Mouse (Mus musculus): ENCODE measurements around the gene Erc2.

The Erc2 gene

DNA sequence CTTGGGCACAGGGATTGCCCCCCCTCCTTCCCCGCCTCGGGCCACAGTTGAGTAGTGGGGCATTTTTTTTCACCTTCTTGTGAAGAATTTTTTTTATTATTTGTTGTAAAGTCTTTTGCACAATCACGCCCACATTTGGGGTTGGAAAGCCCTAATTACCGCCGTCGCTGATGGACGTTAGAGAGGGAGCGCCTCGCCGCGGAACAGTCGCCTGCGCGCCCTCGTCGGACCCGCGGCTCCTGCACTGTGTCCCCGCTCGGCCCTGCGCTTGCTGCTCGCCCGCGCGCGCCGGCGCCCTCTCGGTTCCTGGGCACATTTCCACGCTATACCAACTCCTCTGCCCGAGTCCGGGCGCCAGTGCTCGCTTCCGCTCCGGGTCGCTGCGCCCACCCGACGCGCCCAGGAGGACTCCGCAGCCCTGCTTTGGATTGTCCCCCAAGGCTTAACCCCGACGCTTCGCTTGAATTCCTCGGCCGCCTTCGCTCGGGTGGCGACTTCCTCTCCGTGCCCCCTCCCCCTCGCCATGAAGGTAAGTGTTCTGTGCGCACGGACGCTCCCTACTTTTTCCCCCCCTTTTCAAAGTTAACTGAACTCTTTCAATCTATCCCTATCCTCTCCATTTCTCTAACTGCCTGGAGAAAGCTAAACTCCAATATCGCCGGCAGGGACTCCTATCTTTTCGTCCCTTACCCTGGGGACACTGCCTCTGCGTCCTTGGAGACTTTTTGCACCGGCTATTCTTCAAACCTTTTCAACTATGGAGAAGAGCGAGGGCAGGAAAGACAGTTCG, 883.6 kb downstream of the Erc2 start:
- peak; percentile 53 for DNase-seq (ENCODE audit: low read depth, low spot score)

DNA sequence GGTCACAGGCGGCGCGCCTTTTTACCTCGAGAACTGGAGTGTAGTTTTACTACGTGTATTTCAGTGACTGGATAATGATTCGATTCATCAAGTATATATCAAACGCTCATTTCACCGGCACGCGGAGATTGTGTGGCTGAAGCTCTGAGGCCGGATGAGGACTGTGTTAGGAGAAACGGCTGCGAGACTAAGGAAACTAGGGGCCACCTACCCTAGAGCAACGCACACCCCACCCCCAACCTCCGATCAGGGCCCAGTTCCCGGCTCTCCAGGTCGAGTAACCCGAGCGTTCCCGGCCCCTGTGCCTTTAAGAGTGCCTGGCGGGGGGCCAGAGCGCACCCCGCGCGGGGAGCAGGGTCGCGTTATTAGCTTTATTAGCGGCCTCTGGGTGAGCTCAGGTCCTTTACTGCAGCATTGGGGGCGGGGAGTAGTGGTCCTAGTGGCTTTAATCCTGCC, 884.2 kb downstream of the Erc2 start:
- peak; percentile 37 for DNase-seq (ENCODE audit: low read depth, low spot score)

DNA sequence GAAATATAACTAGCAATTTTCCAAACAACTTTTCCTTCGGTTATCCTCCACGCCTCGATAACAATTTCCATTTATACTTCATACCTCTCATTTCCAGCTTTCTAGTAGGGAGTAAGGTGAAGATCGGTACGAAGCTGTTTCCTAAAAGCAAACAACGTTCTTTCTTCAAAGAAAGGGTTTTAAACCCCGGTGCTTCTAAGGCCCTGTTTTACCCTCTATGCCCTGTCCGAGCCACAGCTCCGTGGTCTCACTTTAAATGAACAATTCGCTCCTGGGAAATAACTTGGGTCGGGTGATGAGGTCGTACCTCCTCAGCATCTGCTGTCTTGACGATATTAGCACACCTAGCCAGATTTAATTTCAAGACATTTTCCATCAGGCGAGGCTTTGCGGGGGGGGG, 884.8 kb downstream of the Erc2 start:
- DNase-seq (ENCODE audit: low read depth, low spot score) = peak; percentile 36

DNA sequence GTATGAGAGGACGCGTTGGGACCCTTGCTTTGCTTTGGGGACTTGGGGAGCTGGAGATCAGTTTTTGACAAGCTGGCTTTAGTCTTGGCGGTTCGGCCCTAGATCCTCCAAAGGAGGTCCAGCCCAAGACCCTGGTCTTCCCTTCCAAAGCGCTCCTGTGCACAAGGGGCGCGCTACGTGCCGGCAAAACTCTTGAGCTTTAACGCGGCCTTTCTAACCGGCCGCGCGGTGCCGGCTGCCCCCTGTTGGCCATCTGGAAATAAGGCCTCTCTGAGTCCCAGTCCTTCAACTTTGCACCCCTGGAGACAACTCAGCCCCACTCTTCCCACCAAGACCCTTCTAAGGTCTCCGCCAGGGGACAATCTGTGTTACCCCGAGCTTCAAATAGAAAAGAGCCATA, 885.2 kb downstream of the Erc2 start:
- peak; percentile 86 for DNase-seq (ENCODE audit: low read depth, low spot score)

DNA sequence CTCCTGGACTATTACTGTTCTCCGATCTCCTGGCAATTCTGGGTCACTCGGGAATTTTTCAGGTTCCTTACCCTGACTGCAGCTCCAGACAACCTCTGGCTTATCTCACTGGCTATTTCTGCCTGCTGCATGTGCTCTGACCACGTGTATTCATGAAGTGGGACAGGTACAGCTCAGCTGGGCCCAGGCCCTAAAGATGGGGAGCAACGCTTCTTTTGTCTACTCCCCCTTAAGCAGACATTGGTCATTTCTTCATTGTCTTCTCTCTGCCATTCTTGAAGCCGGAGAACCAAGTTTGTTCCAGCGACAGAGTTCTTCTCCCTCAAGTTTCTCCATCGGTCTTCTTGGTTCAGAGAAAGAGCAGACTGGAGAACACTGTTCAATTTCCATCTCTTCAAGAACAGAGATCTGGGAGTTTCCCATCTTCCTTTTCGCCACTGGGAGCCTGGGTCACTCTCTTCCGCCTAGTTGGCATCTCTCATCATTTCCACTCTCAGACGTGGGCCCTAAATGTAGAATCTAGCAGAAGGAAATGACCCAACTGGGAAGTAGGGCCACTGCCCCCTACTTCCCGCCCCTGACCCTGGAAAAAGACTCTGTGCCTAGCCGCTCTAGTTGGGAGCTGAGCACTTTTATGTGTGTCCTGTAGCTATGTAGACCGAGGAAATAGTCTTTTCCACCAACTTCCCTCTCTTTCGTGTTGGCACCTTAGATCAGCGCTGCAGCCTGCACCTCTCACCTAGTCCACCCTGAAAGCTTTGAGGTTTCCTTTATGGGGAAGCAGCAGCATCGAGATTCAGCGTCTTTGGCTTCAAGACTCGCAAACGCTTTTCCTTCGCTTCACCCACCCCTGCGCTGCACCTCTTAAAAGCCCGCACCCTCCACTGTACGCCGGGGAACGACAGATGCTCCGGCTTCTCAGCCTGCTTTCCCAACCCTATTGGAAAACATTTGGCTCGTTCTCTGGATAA, 886.3 kb downstream of the Erc2 start:
- DNase-seq (ENCODE audit: low read depth, low spot score) = peak; percentile 28

DNA sequence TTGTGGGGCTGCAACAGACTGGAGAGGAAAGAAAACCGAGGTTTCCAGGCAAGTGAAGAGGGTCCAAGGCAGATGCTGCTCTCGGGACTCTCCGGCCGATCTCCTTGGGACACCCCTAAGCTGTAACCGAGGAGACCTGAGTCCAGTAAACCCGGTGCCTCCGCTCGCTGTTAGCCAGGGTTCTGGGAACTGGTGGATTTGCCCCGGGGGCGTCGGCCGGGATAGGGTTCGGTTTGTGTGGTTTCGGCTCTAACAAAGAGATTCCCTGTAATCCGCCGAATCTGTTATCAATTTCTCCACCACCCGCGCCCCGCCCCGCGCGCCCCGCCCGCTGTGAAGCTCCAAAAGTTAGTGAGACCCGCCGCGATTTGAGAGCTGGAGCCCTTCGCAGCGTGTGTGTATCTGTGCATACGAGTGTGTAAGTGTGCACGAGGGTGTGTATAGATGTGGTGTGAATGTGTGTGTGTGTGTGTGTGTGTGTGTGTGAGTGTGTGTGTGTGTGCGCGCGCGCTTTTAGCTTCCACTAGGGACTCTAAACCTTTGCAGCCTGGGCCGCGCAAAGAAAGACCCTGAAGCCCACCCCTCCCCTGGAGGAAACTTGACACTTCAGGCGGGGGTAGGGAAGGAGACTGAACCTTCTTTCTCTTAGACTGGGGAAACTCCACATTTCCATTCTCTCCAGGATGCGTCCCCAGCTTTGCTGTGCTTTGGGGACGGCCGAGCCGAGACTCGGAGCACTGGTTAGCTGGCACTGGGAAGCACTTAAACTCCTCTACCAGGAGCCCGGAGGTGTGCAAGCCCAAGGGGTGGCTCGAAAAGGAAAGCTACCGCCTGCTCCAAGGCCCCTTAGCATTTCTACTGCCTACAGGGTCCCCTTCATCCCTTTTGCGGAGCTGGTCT, 887.5 kb downstream of the Erc2 start:
- peak; percentile 46 for DNase-seq (ENCODE audit: low read depth, low spot score)

DNA sequence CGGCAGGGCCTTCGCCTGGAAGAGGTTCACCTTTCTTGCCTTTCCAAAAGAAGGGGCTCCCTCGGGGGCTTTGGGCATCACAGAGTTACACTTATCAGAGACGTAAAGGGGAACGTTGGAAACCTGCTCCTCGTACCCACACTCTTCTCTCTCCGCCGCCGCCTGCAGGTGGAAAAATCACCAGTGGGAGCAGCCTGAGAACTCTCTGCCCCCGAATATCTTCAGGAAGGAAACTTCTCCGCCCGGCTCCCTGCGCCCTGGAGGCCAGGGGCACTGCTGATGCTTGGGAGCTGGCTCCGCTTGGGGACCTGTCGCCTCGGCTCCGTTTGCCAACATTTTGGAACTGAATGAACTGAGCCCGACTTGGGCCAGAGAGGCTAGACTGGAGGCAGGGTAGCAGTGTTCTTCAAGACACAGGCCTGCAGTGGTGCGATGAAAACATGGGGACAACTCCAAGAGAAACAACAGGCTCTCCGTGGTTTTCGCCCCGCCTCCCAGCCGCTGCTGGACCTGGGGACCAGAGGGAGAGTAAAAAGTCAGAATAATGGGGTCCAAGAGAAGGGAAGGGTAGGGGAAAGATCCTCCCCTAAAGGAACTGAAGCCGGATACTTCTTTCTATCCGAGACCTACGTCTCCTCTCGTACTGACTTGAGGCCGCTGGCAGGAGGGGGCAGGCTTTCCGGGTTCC, 888.3 kb downstream of the Erc2 start:
- peak; percentile 50 for DNase-seq (ENCODE audit: low read depth, low spot score)

DNA sequence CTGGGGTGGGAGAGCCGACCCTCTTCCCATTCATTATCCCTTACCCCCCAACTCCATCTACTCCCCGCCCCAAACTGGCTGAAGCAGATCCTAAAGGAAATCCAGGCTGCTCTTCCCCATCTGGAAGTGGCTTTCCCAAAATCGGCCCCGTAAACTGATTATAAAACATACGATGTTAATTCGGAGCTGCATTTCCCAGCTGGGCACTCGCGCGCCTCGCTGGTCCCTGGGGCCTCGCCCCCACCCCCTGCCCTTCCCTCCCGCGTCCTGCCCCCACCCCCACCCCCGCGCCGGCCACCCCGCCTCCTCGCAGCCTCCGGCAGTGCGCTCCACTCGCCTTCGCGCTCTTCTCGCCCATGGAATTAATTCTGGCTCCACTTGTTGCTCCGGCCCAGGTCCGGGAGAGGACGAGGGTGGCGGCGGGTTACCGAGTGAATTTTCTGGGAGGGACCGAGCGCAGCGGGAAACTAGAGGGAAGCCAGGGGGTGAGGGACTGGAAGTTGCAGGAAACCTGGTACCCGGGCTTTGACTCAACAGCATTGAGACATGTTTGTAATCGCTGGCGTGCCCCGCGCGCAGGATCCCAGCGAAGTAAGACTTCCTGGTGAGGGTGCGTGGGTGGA, 888.9 kb downstream of the Erc2 start:
- peak; percentile 52 for DNase-seq (ENCODE audit: low read depth, low spot score)

DNA sequence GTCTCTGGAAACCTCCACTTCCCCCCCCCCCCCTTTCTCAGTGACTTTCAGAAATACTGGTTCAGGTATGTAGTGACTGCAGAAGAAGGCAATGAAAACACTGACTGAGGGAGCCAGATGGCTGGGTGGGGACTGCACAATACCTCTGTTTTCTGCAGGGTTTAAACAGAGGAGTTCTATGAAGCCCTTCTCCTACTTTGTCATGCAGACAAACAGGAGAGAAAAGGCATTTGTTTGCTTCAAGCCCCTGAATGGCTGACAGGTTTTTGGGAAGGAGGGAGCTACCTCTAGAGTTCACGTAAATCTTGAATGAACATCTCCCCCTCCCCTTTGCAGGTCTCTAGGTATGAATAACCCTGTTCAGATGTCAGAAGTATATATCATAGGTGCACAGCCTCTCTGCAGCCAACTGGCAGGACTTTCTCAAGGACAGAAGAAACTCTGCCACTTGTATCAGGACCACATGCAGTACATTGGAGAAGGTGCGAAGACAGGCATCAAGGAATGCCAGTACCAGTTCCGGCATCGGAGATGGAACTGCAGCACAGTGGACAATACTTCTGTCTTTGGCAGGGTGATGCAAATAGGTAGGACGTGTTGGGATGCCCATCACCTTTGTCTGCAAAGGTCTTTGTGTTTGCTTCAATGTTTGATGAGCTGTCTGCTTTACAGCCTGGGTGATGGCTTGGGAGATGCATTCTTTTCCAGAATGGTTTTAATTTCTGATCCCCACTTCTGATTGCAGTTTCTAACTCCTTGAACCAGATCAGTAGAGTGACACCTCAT, 890.8 kb downstream of the Erc2 start:
- peak; percentile 47 for DNase-seq (ENCODE audit: low read depth, low spot score)

DNA sequence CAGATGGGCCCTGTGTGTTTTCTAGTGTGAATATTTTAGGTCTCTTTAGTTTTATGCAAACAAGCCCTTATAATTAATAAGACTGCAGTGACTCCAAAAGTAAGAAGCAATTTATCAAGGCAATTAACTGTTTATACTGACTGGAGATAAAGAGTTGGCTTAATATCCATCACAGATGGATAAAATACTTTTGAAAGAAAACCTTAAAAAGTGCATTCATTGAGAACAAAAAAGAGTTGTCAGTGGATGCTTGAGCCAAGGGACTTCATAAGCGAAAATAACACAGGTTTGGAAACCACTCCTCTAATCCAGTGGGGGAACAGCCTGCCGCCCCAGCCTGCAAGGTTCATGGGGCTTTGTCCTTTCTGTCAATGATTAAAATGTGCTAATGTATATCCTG, 891.9 kb downstream of the Erc2 start:
- no peak for DNase-seq (ENCODE audit: low read depth, low spot score)

DNA sequence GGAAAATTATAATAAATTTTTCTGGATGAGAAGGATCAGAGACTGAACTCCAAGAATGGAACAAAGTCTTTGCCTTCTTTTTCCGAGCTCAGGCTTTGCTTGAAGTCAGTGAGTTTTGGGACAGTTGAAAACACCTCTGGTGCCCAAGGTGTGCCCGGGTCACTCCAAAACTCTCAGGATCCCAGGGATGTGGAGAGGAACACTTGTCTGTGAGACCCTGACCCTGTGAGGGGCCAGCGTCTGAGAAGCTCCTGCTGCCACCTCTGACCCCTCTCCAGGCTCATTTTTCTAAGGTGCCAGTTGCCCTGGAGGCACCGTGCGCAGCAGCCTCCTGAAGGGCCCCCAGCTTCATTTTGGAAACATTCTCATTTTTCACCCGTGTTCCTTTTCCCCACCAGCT, 893.1 kb downstream of the Erc2 start:
- no peak for DNase-seq (ENCODE audit: low read depth, low spot score)

DNA sequence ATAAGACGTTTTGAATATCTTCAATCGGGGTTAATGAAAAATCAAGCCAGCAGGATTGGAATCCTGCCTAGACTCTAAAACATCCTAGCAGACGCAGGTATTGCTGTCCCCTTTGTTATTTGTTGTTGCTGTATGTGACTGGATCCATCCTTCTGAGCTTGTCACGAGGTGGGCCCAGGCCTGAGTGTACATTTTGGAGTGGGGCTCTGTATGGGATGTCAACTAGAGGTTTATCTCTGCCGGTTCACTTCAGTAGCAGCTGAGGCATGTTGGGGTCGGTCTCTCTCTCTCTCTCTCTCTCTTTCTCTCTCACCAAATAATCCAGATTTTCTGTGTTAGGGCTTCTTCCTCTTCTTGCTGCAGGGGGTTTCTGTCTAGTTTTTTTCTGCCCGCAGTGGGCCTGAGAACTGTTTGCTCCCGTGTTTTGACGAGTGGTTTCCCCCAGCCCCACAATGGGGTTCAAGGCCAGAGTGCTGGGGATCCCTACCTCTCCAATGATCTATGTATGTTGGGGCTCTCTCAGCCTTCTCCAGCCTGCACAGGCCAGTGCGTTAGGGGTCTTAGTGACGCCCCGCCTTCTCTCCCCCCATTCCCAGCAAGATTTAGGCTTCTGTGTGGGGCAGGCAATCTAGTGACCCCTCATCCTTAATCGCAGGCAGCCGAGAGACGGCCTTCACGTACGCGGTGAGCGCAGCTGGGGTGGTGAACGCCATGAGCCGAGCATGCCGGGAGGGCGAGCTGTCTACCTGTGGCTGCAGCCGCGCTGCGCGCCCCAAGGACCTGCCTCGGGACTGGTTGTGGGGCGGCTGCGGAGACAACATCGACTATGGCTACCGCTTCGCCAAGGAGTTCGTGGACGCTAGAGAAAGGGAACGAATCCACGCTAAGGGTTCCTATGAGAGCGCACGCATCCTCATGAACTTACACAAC, 895.7 kb downstream of the Erc2 start:
- peak; percentile 36 for DNase-seq (ENCODE audit: low read depth, low spot score)

DNA sequence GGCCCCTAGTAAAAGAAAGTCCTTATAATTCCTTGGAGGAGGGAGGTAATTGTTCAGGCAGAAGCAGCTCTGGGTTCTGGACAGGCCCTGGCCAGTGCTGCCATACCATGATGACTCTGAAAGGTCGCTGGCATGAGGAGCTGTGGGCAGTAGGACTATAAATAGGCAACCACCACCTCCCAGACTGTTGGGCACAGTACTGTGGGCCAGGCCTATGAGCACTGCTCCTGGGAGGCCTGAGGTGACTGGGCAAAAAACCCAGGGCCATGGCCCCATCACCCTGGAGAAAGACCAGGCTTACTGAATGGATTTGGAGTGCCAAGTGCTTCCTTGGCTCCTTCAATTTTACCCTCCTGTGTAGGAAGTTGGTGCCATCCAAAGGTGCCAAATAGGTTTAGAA, 898.9 kb downstream of the Erc2 start:
- DNase-seq (ENCODE audit: low read depth, low spot score) = no peak

DNA sequence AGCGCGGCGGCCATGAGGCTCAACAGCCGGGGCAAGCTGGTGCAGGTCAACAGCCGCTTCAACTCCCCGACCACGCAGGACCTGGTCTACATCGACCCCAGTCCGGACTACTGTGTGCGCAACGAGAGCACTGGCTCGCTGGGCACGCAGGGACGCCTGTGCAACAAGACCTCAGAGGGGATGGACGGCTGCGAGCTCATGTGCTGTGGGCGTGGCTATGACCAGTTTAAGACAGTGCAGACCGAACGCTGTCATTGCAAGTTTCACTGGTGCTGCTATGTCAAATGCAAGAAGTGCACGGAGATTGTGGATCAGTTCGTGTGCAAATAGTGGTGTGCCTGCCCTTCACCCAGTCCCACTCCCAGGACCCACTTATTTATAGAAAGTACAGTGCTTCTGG, 900.4 kb downstream of the Erc2 start:
- DNase-seq (ENCODE audit: low read depth, low spot score) = peak; percentile 53

DNA sequence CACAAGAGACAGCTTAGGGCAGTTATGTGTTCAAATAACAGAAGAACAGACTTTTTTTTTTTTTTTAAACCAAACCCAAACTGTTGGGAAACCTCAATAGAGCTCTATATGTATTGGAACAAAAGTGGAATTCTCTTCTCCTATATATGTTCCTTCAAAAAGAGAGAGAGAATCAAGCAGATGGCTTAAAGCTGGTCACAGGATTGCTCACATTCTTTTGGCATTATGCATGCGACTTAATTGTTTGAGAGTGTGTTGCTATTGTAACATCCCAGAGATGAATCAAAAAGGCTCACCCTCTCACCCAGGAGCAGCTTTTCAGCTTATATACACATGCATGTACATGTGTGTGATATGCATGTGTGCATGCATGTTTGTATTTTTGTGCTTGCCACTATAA, 903.3 kb downstream of the Erc2 start:
- DNase-seq (ENCODE audit: low read depth, low spot score) = no peak

Data from ZHBTc4 (cell line).